Mouse (Mus musculus): ENCODE measurements at regions not wholly inside any gene's neighbourhood (a gene's known extent, or its start where the extent isn't known, plus 50 kb on each side); places are given as distances from the start of the nearest gene placed in this dataset.
"Not testable (repeated sequence)": the region's sequence is repeated elsewhere in the genome, so short reads cannot be mapped to it uniquely, and the experiment has no call there.

DNA sequence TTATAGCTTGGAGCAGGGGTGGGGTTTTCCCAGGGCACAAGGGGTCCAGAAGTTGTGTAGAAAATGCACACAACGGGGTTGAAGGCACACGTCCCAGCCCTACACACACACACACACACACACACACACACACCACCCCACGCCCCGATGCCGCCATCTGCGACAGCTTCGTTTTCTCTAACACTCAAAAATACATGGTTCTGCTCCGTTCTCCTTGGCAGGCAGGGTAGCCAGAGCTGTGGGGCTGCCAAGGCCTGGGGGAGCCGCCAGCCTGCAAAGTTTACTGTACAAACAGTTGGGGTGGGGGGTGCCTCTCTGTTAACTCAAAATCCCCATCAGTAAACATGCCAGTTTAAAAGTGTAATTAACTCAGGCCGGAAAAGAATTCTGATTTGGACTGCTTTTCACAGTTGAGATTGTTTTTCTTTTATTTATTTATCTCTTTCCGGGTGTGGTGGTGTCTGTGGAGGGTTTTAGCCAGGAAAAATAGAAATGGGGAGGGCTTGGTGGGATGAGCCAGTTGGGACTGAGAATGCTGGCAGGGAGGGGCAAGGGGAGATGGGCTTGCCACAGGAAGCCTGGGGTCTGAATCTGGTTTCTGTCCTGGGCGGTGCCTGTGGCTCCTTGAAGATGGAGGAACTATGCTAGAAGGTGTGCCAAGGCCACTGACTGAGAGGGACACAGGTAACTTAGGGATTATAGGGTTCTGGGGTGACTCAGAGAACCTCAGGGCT is 148.4 kb upstream of the Rtl1 start:
- Histone ChIP-seq H3K9ac (no peak overlapping the region), H3K27me3 (ENCODE audit: insufficient read depth, low read length) (no peaks in the 10 kb centered on the region), H3K9me3 (ENCODE audit: low read length) (no peaks in the 10 kb centered on the region), H3K4me2 (ENCODE audit: low read depth) (no peak overlapping the region), H3K4me1 (ENCODE audit: insufficient read depth) (no peaks in the 10 kb centered on the region; the same call in 1 of the 2 replicates), H3K4me3 (ENCODE audit: low read depth, low read length) (no peak overlapping the region), H3K36me3 (ENCODE audit: insufficient read depth) (no peaks in the 10 kb centered on the region; the same call in 1 of the 2 replicates), H3K27ac (ENCODE audit: low read depth, low read length) (no peak overlapping the region)
- 44% methylated on average over 12 of the region's 12 CpGs for WGBS
- TF ChIP-seq CTCF (IDR thresholded peaks at IDR 0.05; ENCODE audit: low read depth) = no peak
- ATAC-seq (peak; percentile 81), DNase-seq (peak; percentile 89)

DNA sequence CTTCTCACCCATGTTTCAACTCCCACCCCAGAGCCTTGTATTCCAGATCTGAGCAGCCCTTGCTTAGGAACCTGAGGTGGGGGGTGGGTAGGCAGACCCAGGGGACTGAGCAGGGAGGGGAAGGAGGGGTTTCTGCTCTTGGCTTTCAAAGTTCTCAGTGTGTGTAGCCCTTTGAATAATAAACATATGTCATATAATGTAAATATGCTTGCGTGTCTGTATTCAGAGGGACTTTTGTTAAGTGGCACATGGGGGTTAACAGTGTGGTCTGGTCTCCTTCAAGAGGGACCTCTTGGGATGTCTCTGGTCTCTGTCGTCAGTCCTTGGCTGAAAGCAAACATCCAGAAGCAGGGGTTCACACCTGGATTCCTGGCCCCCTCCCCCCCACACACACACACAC is 149.1 kb upstream of the Rtl1 start:
- Histone ChIP-seq H3K9me3 (ENCODE audit: low read length) (no peaks in the 10 kb centered on the region), H3K27me3 (ENCODE audit: insufficient read depth, low read length) (no peaks in the 10 kb centered on the region), H3K4me3 (ENCODE audit: low read depth, low read length) (0 out of 2 replicates have a peak overlapping the region, but pooled peaks have one; percentile 25), H3K36me3 (ENCODE audit: insufficient read depth) (no peaks in the 10 kb centered on the region; the same call in 1 of the 2 replicates), H3K27ac (ENCODE audit: low read depth, low read length) (no peak overlapping the region), H3K4me2 (ENCODE audit: low read depth) (peak overlapping the region; percentile 45), H3K4me1 (ENCODE audit: insufficient read depth) (no peaks in the 10 kb centered on the region; the same call in 1 of the 2 replicates), H3K9ac (no peak overlapping the region)
- no peak for TF ChIP-seq CTCF (IDR thresholded peaks at IDR 0.05; ENCODE audit: low read depth)
- DNase-seq (no peak), ATAC-seq (0 out of 2 replicates have a peak, but pooled peaks have one; percentile 0)
- WGBS = 21% methylated on average over 2 of the region's 2 CpGs

DNA sequence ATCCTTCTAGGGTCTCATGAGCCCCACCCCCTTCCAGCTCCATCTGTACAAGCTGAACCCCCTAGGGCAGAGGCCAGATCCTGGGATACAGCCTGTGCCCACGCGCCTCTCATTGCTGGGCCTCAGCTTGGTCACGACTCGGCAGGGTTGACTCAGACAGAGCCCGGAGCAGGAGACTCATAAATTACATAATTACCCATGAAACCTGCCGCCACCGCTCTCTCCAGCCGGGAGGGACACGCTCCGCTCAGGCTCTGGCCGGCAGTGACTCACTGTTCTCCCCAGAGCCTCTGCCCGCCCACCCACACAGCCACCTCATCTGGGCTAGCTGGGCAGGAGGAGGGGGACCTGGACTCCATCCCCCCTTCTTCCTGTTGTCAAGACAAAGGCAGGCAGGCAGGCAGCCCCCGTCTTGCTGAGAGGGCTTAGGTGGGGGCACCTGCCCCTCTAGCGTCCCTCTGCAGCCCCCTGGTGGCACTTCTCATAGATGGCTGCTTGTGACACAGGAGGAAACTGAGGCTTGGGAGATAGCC is 149.6 kb upstream of the Rtl1 start:
- no peaks in the 10 kb centered on the region; the same call in 1 of the 2 replicates for H3K4me1 ChIP-seq (ENCODE audit: insufficient read depth)

DNA sequence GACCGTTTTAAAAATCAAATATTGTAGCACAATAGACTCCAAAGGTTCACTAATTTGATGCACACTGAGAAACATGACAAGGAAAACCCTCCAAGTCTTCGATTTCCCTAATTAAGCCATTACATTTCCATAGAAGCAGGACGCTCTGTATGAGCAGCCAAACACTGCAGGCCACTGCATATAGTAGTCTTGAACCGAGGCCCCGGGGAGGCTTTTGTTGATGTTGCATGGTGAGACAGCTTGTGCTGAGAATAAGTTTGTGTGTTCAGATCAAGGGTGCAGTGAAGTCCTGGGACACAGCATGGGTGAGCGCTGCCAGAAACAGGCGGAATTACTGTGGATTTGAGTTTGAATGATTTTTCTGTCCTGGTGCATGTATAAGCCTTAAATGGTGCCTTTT is 154.9 kb upstream of the Rtl1 start:
- H3K9ac ChIP-seq = no peak overlapping the region
- no peak for TF ChIP-seq CTCF (IDR thresholded peaks at IDR 0.05; ENCODE audit: low read depth)
- H3K4me2 ChIP-seq (ENCODE audit: low read depth) = no peak overlapping the region
- no peak for ATAC-seq
- no peak overlapping the region for H3K27ac ChIP-seq (ENCODE audit: low read depth, low read length)
- no peaks in the 10 kb centered on the region for H3K9me3 ChIP-seq (ENCODE audit: low read length)
- no peak overlapping the region for H3K4me3 ChIP-seq (ENCODE audit: low read depth, low read length)
- no peaks in the 10 kb centered on the region for H3K27me3 ChIP-seq (ENCODE audit: insufficient read depth, low read length)
- no peaks in the 10 kb centered on the region for H3K4me1 ChIP-seq (ENCODE audit: insufficient read depth)
- no peaks in the 10 kb centered on the region for H3K36me3 ChIP-seq (ENCODE audit: insufficient read depth)
- WGBS = 52% methylated on average over 7 of the region's 7 CpGs
- no peak for DNase-seq

More for the DNA sequence above, 149.6 kb upstream of the Rtl1 start:
- 3% methylated on average over 14 of the region's 14 CpGs for WGBS
- no peaks in the 10 kb centered on the region for H3K9me3 ChIP-seq (ENCODE audit: low read length)
- ATAC-seq (peak; percentile 53), DNase-seq (peak; percentile 68)
- peak overlapping the region; percentile 25 for H3K4me3 ChIP-seq (ENCODE audit: low read depth, low read length)
- H3K27me3 ChIP-seq (ENCODE audit: insufficient read depth, low read length) = no peaks in the 10 kb centered on the region
- peak overlapping the region; percentile 45 for H3K4me2 ChIP-seq (ENCODE audit: low read depth)
- no peak overlapping the region; the same call in 1 of the 2 replicates for H3K27ac ChIP-seq (ENCODE audit: low read depth, low read length)
- peak overlapping the region; percentile 39 for H3K9ac ChIP-seq
- no peaks in the 10 kb centered on the region; the same call in 1 of the 2 replicates for H3K36me3 ChIP-seq (ENCODE audit: insufficient read depth)
- peak; percentile 73 for TF ChIP-seq CTCF (IDR thresholded peaks at IDR 0.05; ENCODE audit: low read depth)

DNA sequence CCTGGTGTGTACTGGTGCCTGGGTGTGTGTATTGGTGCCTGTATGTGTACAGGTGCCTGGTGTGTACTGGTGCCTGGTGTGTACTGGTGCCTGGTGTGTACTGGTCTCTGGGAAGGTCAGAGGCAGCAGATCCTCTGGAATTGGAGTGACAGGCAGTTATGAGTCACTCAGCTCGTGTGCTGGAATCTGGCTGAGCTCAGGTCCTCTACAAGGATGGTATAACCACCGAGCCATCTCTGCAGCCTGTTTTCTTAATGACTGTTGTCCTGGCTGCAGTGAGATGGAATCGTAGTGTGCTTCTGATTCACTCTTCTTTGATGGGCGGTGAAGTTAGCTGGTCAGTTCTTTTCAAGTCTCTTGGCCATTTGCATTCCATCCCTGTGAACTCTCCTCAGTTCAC is 164.2 kb upstream of the Rtl1 start:
- Histone ChIP-seq H3K9me3 (ENCODE audit: low read length) (no peaks in the 10 kb centered on the region), H3K4me3 (ENCODE audit: low read depth, low read length) (no peak overlapping the region), H3K36me3 (ENCODE audit: insufficient read depth) (no peaks in the 10 kb centered on the region), H3K4me2 (ENCODE audit: low read depth) (no peak overlapping the region), H3K27me3 (ENCODE audit: insufficient read depth, low read length) (no peaks in the 10 kb centered on the region), H3K9ac (no peak overlapping the region), H3K27ac (ENCODE audit: low read depth, low read length) (no peak overlapping the region), H3K4me1 (ENCODE audit: insufficient read depth) (no peaks in the 10 kb centered on the region)
- DNase-seq (no peak), ATAC-seq (no peak)
- WGBS = 72% methylated on average over 4 of the region's 4 CpGs
- no peak for TF ChIP-seq CTCF (IDR thresholded peaks at IDR 0.05; ENCODE audit: low read depth)

DNA sequence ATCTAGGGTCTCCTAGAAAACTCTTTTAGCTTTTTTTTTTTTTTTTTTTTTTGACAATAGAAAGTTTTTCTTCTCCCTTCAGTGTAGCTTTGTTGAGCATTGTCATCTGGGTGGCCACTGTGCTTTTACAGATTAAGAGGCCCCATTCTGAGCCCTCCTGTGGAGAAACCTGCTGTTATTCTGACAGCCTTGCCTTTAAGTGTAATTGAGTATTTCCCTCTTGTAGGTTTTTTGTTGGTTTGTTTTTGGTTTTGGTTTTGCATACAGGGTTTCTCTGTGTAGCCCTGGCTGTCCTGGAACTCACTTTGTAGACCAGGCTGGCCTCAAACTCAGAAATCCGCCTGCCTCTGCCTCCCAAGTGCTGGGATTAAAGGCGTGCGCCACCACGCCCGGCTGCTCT is 166.5 kb upstream of the Rtl1 start:
- H3K4me1 ChIP-seq (ENCODE audit: insufficient read depth); H3K9ac ChIP-seq; H3K4me3 ChIP-seq (ENCODE audit: low read depth, low read length); DNase-seq; H3K36me3 ChIP-seq (ENCODE audit: insufficient read depth); H3K9me3 ChIP-seq (ENCODE audit: low read length); H3K4me2 ChIP-seq (ENCODE audit: low read depth); H3K27ac ChIP-seq (ENCODE audit: low read depth, low read length); H3K27me3 ChIP-seq (ENCODE audit: insufficient read depth, low read length); ATAC-seq: not testable (repeated sequence)
- WGBS = 92% methylated on average over 5 of the region's 5 CpGs

DNA sequence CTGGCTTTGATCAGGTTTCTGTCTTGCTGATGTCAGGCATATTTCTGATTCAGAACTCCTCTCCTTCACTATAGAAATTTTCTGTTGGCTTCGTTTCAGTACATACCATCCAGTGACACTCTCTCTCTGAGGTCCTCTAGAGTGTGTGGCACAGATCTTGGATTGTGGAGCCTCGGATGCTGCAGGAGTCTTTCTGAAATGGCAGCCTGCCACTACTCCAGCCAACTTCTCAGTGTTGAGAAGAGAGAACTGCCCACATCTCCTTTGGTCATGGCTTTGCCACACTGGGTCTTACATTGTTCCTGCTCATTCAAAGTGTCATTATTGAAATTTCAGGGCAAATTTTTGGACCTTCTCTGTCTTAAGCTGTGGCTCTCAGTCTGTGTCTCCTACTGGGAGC is 172.4 kb upstream of the Rtl1 start:
- Histone ChIP-seq H3K9ac (no peak overlapping the region), H3K27me3 (ENCODE audit: insufficient read depth, low read length) (no peaks in the 10 kb centered on the region), H3K36me3 (ENCODE audit: insufficient read depth) (no peaks in the 10 kb centered on the region), H3K4me2 (ENCODE audit: low read depth) (no peak overlapping the region), H3K27ac (ENCODE audit: low read depth, low read length) (no peak overlapping the region), H3K4me1 (ENCODE audit: insufficient read depth) (no peaks in the 10 kb centered on the region), H3K9me3 (ENCODE audit: low read length) (no peaks in the 10 kb centered on the region), H3K4me3 (ENCODE audit: low read depth, low read length) (no peak overlapping the region)
- DNase-seq = no peak
- no peak for TF ChIP-seq CTCF (IDR thresholded peaks at IDR 0.05; ENCODE audit: low read depth)
- ATAC-seq = no peak
- WGBS = 69% methylated on average over 2 of the region's 2 CpGs
